Mouse (Mus musculus): ENCODE results near the gene Fam53a.

Gene Fam53a

GRCm38 (mm10) chr5:33630615-33631014, 1.2 kb upstream of the Fam53a start:
- no peak for DNase-seq (ENCODE audit: low spot score)

DNA sequence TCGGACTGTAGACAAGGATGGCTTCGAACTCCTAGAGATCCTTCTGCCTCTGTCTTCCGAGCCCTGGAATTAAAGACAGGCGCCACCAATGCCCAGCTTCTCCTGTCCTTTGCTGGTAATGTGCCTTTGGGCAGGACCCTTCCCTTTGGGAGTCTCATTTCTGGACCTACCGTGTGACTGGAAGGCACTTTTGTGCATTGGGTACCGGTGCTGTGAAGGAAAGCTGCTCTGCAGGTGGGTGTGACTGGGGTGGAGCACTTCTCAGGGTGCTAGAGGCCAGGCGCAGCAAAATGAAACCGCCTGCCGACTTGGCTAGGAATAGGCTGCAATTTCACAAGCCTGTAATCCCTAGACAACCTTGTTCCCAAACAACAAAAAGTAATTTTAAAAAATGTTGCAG, 626 bp upstream of the Fam53a start:
- DNase-seq (ENCODE audit: low spot score) = no peak

- no peak for DNase-seq (ENCODE audit: low spot score)
Observed at GRCm38 (mm10) chr5:33628820-33629300, 575 bp downstream of the Fam53a start.

GRCm38 (mm10) chr5:33627968-33628367, 1.5 kb downstream of the Fam53a start:
- DNase-seq (ENCODE audit: low spot score) = no peak

DNA sequence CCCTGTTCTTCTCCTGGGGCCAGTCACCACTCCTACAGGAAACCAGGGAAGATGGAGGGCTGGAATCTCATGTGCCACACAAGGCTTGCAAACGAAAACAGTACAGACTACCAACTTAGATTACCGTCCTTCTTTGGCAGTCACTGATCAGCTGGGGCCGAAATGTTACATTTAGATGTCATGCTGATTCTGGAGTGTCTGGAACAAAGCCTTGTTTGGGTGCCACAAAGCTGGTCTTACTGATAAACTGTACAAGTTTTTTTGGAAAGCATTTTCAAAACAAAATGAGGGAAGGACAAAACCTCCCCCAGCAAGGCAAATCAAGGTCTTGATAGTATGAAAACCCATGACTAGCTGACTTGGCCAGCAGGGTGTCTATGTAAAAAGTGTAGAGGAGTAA, 5.7 kb downstream of the Fam53a start:
- DNase-seq (ENCODE audit: low spot score) = no peak

GRCm38 (mm10) chr5:33622671-33623070, 6.8 kb downstream of the Fam53a start:
- no peak for DNase-seq (ENCODE audit: low spot score)

- DNase-seq (ENCODE audit: low spot score) = no peak
Observed at GRCm38 (mm10) chr5:33614391-33614790, 15.0 kb downstream of the Fam53a start.

DNA sequence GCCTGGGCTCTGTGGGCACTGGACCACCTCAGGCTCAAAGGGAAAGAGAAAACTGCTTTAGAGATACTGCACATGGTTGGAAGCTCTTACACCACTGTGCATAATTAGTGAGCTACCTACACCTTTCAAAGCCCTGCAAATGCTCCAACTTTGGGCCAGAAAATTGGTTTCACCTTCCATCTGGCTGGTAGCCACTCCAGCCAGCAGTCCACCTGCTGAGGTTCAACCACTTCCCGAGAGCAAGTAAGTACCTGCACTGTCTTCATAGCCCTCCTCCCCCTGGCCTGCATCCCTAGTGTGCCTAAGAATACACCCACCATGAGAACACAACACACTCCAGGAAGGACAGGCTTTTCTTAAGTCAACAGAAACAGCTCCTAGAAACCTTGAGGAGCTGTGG, 17.6 kb downstream of the Fam53a start:
- DNase-seq (ENCODE audit: low spot score) = no peak

DNA sequence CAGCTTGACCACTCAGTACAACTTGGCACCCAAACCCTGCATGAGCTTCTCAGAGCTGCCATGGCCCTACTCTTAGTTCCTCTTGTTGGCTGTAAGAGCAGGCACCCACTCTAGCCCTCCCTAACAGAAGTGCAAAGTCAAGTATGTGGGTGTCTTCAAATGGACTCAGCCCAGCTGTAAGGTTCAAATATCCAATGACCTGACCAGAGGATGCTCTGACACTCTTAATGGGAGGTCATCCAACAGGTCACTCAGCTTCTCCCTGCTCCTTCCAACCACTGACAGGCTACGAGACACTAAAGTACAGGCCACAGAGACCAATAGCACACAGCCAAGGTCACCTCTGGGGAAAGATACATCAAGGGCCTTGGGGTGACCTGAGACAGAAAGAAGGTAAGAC, 20.2 kb downstream of the Fam53a start:
- DNase-seq (ENCODE audit: low spot score) = no peak

DNA sequence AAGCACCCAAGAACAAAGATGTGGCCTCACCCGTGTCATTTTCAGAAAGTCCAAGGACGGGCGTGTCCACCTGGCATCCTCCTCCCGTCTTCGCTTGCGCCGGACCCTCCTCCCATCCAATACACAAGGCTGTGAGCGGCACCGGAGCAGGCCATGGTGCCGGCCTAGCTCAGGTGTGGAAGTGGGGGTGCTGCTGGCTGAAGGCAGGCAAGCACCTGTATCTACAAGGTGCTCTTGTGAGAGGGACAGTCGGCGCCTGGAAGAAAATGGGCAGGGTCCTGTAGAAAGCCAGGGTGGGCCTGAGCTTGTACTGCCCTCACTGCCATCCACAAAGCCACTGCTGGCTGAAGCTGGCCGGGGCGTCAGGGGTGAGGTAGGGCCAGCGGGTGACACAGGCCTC, 22.0 kb downstream of the Fam53a start:
- DNase-seq (ENCODE audit: low spot score) = no peak

DNA sequence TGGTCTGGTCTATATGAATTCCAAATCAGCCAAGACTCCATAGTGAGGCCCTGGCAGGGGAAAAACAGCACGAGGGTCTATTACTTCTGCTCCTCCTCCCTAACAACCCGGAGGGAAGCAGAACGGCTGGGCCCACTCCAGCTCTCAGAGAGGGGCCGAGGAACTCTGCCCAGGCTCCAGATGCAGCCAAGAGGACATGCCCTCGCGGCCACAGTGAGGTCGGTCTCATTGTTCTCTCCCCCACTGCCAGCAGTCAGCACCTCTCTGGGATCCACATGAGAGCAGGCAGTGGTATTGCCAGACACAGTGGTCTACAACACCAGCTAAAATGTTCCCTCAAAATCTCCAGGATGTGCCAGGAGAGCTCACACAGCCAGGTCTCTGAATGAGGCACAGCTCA, 22.8 kb downstream of the Fam53a start:
- DNase-seq (ENCODE audit: low spot score) = no peak

DNA sequence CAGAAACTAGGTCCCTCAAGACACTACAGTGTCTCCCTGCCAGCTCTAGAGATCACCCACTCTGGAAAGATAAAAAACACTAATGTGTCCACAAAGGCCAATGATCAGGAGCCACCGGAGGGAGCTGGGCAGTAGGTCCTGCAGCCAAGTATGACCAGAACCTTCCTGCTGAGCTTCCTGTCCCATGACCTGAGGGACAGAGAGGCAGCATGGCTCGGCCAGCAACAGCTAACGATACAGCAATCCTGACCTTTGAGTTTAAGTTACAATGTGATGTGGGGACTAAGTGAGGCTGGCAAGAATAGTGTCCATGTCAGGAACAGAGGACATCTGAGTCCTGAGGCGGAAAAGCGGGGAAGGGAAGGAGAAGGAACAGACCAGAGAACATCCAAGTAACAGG, 24.1 kb downstream of the Fam53a start:
- no peak for DNase-seq (ENCODE audit: low spot score)

DNA sequence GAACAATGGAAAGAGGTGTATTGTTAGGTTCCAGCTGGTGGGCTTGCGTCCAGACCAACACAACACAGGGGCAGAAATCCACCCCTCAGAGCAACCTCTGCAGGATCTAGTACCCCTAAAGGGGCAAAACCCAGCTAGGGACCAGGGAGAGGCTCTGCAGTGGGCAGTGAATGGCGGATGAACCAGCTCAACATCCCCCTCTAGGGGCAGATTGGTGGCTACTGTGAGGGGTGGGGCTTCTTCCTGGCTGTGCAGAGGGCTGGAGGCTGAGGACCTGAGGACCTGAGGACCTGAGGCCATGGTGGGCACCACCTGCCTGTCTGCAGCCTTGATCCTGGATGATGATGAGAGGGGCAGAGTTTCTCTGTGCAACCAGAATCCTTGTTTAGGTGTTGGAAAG, 35.8 kb downstream of the Fam53a start:
- DNase-seq (ENCODE audit: low spot score) = no peak

GRCm38 (mm10) chr5:33589221-33589888, 40.1 kb downstream of the Fam53a start:
- no peak for DNase-seq (ENCODE audit: low spot score)

DNA sequence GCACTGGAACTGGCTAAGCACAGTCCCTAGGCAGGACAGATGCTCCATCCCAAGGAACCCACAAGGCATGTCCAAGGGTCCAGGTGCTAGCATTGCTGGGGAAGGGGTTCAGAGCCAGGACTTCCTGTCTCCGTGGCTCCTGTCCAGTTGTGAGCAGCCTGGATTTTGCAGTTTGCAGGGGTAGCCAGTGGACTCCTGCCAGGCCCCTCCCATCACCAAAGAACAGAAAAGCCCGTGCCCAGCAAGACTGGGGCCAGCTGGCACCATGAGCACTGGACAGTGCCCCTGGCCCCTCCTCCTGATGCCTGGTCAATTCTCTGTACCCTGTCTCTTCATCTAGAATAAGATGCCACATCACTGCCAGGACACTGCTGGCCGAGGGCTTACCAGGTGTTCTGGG, 41.4 kb downstream of the Fam53a start:
- DNase-seq (ENCODE audit: low spot score) = no peak

DNA sequence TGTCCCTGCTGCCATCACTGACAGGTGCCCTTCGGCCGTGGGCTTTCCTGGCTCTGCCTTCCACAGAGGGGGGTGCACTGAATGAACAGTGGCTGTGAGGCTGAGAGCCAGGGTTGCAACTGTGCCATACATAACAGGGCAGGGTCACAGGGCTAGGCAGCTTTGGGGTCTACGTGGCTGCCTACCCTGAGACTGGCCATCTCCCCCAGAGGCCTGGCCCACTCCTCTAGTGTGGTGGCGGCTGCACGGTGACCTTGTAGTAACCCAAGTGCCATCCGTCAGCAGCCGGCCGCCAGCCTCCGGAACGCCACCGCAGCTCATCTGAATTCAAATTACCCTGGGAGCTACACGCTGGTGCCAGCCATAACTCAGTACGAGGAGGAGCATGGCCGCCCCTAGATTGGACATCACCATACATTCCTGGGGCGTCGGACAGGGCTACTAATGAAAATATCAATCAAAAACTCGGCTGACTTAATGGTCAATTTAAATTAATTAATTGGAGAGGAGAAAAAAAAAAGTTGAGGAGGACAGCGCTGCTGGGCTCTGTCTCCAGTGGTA, 41.9 kb downstream of the Fam53a start:
- no peak for DNase-seq (ENCODE audit: low spot score)

DNA sequence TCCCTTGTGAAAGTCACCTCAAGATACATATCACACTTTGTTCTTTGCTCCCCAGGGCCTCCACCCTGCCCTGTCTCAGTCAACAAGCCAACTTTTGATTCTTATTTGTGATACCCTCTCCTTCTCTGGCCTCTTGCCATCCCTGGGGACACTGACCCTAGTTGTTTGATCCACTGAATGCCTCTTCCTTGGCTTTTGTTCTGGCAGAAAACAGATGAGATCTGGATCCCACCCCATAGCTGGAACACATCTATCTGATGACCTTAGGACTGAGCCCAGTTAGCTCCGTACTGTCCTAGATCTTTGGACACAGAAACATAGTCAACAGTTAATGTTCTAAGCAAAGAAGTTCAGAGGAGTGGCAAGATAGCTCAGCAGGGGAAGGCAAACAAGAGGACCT, 49.1 kb downstream of the Fam53a start:
- DNase-seq (ENCODE audit: low spot score) = no peak

GRCm38 (mm10) chr5:33574207-33574606, 55.2 kb downstream of the Fam53a start:
- no peak for DNase-seq (ENCODE audit: low spot score)

- DNase-seq (ENCODE audit: low spot score) = no peak
Observed at GRCm38 (mm10) chr5:33565886-33566285, 63.5 kb downstream of the Fam53a start.

- no peak for DNase-seq (ENCODE audit: low spot score)
Observed at GRCm38 (mm10) chr5:33556277-33556995, 73.0 kb downstream of the Fam53a start.

Measured in urinary bladder, postnatal 10 days (tissue).